Mouse (Mus musculus): ENCODE measurements around the gene Ptbp2.

The Ptbp2 gene

GRCm38 (mm10) chr3:119784366-119784765 lies at the start of gene Ptbp2:
TSS of gene Ptbp2 (minus strand) at chr3:119784466.
- DNase-seq (ENCODE audit: low read depth): no peak

GRCm38 (mm10) chr3:119814678-119815077 lies 30.4 kb upstream of the Ptbp2 start:
- DNase-seq (ENCODE audit: low read depth): no peak

GRCm38 (mm10) chr3:119806123-119806522 lies 21.9 kb upstream of the Ptbp2 start:
- no peak for DNase-seq (ENCODE audit: low read depth)

- no peak for DNase-seq (ENCODE audit: low read depth)
These were observed 10.6 kb upstream of the Ptbp2 start for GRCm38 (mm10) chr3:119794677-119795365.

GRCm38 (mm10) chr3:119782946-119783701 lies 1.1 kb downstream of the Ptbp2 start:
- DNase-seq (ENCODE audit: low read depth): peak; percentile 51

- no peak for DNase-seq (ENCODE audit: low read depth)
These were observed 2.0 kb downstream of the Ptbp2 start for GRCm38 (mm10) chr3:119782022-119782945.

GRCm38 (mm10) chr3:119780876-119781275 lies 3.4 kb downstream of the Ptbp2 start:
- no peak for DNase-seq (ENCODE audit: low read depth)

- no peak for DNase-seq (ENCODE audit: low read depth)
These were observed 5.0 kb downstream of the Ptbp2 start for GRCm38 (mm10) chr3:119779261-119779660.

- DNase-seq (ENCODE audit: low read depth): no peak
These were observed 5.8 kb downstream of the Ptbp2 start for GRCm38 (mm10) chr3:119778431-119778830.

GRCm38 (mm10) chr3:119776129-119776528 lies 8.1 kb downstream of the Ptbp2 start:
- no peak for DNase-seq (ENCODE audit: low read depth)

GRCm38 (mm10) chr3:119772789-119773188 lies 11.5 kb downstream of the Ptbp2 start:
- no peak for DNase-seq (ENCODE audit: low read depth)

- no peak for DNase-seq (ENCODE audit: low read depth)
These were observed 20.5 kb downstream of the Ptbp2 start for GRCm38 (mm10) chr3:119763772-119764171.

GRCm38 (mm10) chr3:119761732-119762131 lies 22.5 kb downstream of the Ptbp2 start:
- no peak for DNase-seq (ENCODE audit: low read depth)

GRCm38 (mm10) chr3:119753791-119754190 lies 30.5 kb downstream of the Ptbp2 start:
- no peak for DNase-seq (ENCODE audit: low read depth)

- peak; percentile 11 for DNase-seq (ENCODE audit: low read depth)
These were observed 34.6 kb downstream of the Ptbp2 start for GRCm38 (mm10) chr3:119749551-119750249.

- DNase-seq (ENCODE audit: low read depth): peak; percentile 9
These were observed 35.1 kb downstream of the Ptbp2 start for GRCm38 (mm10) chr3:119749140-119749539.

GRCm38 (mm10) chr3:119746656-119747055 lies 37.6 kb downstream of the Ptbp2 start:
- DNase-seq (ENCODE audit: low read depth): peak; percentile 20

- DNase-seq (ENCODE audit: low read depth): no peak
These were observed 38.5 kb downstream of the Ptbp2 start for GRCm38 (mm10) chr3:119745801-119746200.

- no peak for DNase-seq (ENCODE audit: low read depth)
These were observed 54.4 kb downstream of the Ptbp2 start for GRCm38 (mm10) chr3:119729863-119730262.

- no peak for DNase-seq (ENCODE audit: low read depth)
These were observed 72.2 kb downstream of the Ptbp2 start for GRCm38 (mm10) chr3:119712066-119712465.

GRCm38 (mm10) chr3:119711503-119711902 lies 72.8 kb downstream of the Ptbp2 start:
- no peak for DNase-seq (ENCODE audit: low read depth)

GRCm38 (mm10) chr3:119701467-119701866 lies 82.8 kb downstream of the Ptbp2 start:
- DNase-seq (ENCODE audit: low read depth): no peak

All from c-Kit-positive CD71-positive TER-119-negative erythroid progenitor cells, embryonic 14.5 days (primary cell).